Mouse (Mus musculus): ENCODE data around the gene Opn4. TPM values are rescaled to one million over a fixed set of nuclear protein-coding genes. Genes with fewer than 3 reads are reported as not detected.

Gene Opn4
- polyA plus RNA-seq, 1 experiment from 2014 or later, result 0.20 TPM

DNA sequence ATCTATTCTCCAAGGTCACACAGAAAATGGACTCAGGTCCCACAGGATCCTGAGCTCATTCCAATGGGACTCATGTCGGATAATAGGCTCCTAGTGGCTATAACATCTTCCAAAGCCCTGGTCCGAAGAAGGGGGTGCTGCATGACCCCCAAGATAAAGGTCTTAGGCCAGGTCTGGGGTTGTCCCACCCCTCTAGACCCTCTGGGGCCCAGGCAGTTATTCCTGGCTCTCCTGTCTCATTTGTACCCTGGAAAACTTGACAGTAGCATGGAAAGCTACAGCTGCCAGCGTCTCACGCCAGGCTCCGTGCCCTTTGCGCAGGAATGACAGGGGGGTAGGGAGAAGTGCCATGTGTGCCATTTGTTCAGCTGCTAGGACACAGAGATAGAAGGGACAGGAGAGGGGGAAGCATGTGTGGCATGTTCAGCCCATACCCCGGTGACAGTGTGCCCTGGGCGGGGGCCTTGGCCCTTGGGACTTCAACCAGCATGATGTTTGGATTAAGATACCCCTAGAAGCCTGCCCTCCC, 10.7 kb downstream of the Opn4 start:
- Histone ChIP-seq H3K9me3 (no peaks in the 10 kb centered on the region), H3K4me2 (no peak overlapping the region), H3K27me3 (no peaks in the 10 kb centered on the region), H3K4me3 (no peak overlapping the region), H3K4me1 (peaks cover 7% of the 10 kb centered on the region), H3K36me3 (no peaks in the 10 kb centered on the region), H3K27ac (no peak overlapping the region), H3K9ac (no peak overlapping the region)
- ATAC-seq (ENCODE audit: insufficient number of reproducible peaks, low FRiP score, low TSS enrichment, low read depth), result no peak
- 89% methylated on average over 8 of the region's 8 CpGs for WGBS

- Histone ChIP-seq H3K27me3 (no peaks in the 10 kb centered on the region), H3K4me1 (peaks cover 8% of the 10 kb centered on the region), H3K9me3 (no peaks in the 10 kb centered on the region), H3K9ac (no peak within 1 kb of the TSS), H3K36me3 (no peaks in the 10 kb centered on the region), H3K27ac (no peak within 1 kb of the TSS), H3K4me2 (no peak within 1 kb of the TSS), H3K4me3 (no peak within 1 kb of the TSS)
- no peak for ATAC-seq (ENCODE audit: insufficient number of reproducible peaks, low FRiP score, low TSS enrichment, low read depth)
- WGBS, result 60% methylated on average over 8 of the region's 8 CpGs
Measured at GRCm38 (mm10) chr14:34588498-34588897, 11.4 kb downstream of the Opn4 start, which contains the start of gene Ldb3. Ldb3 (minus strand) TSS chr14:34588682.

DNA sequence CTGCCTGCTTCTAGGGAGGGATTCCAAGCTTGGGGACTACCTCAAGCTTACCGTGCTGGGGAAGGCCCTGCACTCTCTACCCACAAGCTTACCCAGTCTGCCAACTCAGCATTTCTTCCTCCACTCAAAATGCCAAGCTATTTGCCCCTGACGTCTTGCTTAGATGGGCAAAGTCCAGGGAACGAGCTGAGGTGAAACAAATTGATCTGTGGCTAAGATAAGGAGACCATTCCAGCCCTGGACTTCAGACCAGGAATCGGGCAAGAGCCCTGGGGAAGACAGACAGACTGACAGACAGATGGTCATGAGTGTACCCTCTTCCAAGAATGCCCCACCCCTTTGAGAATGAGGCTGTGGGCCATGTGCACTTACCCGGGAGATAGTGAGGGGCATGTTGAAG, 11.9 kb downstream of the Opn4 start:
- no peak overlapping the region for H3K4me2 ChIP-seq
- no peaks in the 10 kb centered on the region for H3K27me3 ChIP-seq
- no peak for ATAC-seq (ENCODE audit: insufficient number of reproducible peaks, low FRiP score, low TSS enrichment, low read depth)
- H3K27ac ChIP-seq, result no peak overlapping the region
- 68% methylated on average over 5 of the region's 5 CpGs for WGBS
- H3K4me1 ChIP-seq, result peaks cover 8% of the 10 kb centered on the region
- no peaks in the 10 kb centered on the region for H3K9me3 ChIP-seq
- no peak overlapping the region for H3K4me3 ChIP-seq
- no peak overlapping the region for H3K9ac ChIP-seq
- no peaks in the 10 kb centered on the region for H3K36me3 ChIP-seq

GRCm38 (mm10) chr14:34586871-34587270, 13.1 kb downstream of the Opn4 start:
- Histone ChIP-seq H3K9me3 (no peaks in the 10 kb centered on the region), H3K9ac (no peak overlapping the region), H3K4me2 (no peak overlapping the region), H3K4me3 (no peak overlapping the region), H3K36me3 (no peaks in the 10 kb centered on the region), H3K27me3 (no peaks in the 10 kb centered on the region), H3K4me1 (peaks cover 8% of the 10 kb centered on the region), H3K27ac (no peak overlapping the region)
- no peak for ATAC-seq (ENCODE audit: insufficient number of reproducible peaks, low FRiP score, low TSS enrichment, low read depth)
- 73% methylated on average over 3 of the region's 3 CpGs for WGBS

DNA sequence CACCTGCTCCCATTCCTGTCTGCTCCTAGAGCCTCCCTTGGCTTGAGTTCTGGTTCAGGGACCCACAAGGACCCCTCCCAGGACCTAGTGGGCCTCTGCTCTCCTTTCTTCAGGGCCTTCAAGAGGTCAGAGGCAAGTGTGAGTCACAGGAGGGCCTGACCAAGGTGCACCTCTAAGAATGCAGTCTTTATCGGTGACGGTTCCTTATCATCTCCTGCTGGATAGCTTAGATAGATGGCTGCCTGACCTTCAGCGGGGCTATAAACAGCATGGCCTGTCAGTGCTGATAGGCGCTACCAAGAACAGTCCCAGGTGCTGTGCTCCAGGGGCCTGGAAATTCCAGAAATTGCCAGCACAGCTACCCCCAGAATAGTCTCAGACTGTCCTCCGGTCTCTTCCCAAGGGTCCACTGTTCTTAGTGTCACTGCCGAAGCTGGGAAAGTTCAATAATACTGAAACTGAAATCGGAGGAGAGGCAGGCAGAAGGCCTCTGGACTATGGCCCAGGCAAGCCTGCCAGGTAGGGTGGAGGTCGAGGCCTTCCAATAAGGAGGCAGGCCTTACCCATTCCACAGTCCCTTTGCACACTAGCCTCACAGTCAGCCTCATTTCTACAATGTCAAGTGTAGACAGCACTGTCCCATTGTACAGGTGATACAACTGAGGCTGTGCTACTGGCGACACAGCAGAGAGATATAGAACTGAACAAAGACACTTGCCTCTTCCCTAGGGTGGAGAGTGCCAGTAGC, 14.4 kb downstream of the Opn4 start:
- H3K4me2 ChIP-seq, result no peak overlapping the region
- no peaks in the 10 kb centered on the region for H3K9me3 ChIP-seq
- ATAC-seq (ENCODE audit: insufficient number of reproducible peaks, low FRiP score, low TSS enrichment, low read depth), result no peak
- H3K27ac ChIP-seq, result no peak overlapping the region
- no peak overlapping the region for H3K9ac ChIP-seq
- no peaks in the 10 kb centered on the region for H3K36me3 ChIP-seq
- H3K4me1 ChIP-seq, result peaks cover 8% of the 10 kb centered on the region
- no peak overlapping the region for H3K4me3 ChIP-seq
- no peaks in the 10 kb centered on the region for H3K27me3 ChIP-seq
- 76% methylated on average over 9 of the region's 9 CpGs for WGBS

DNA sequence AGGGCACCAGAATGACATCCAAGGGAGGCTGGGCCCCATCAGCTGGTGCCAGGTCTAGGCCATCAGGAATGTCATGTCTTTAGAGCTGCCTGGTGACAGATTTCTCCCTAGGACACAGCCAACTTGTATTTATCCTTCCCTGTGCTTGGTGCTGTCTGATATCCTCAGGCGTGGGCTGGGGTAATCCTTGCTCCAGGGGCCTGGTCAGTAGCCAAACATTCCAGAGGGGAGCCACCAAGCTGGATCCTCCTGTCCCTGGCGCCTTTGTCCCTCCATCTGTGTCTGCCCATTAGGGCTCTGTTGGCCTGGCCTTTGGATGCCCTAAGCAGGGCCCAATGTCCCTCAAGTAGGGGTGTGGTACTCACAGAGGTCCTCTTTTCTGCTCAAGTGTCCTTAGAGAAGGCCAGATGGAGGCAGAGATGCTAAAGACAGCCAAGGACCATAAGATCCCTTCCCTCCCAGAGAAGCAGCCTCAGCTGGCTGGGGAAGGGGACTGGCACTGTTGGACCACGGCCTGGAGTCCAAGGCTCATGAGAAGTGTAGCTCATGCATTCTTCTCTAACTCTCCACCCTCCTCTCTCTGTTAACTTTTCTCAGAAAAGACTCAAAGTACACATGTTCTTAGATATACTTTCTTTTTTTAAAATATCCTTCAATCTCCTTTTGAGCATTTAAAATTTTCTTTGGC, 17.1 kb downstream of the Opn4 start:
- no peak overlapping the region for H3K27ac ChIP-seq
- 0 out of 2 replicates have a peak, but pooled peaks cover 3% of the 10 kb centered on the region for H3K4me1 ChIP-seq
- H3K9ac ChIP-seq, result no peak overlapping the region
- H3K4me3 ChIP-seq, result no peak overlapping the region
- no peak for ATAC-seq (ENCODE audit: insufficient number of reproducible peaks, low FRiP score, low TSS enrichment, low read depth)
- no peak overlapping the region for H3K4me2 ChIP-seq
- H3K27me3 ChIP-seq, result no peaks in the 10 kb centered on the region
- H3K9me3 ChIP-seq, result no peaks in the 10 kb centered on the region
- 65% methylated on average over 3 of the region's 3 CpGs for WGBS
- H3K36me3 ChIP-seq, result no peaks in the 10 kb centered on the region

GRCm38 (mm10) chr14:34576858-34577257, 23.1 kb downstream of the Opn4 start:
- no peak for ATAC-seq (ENCODE audit: insufficient number of reproducible peaks, low FRiP score, low TSS enrichment, low read depth)
- Histone ChIP-seq H3K9ac (no peak overlapping the region), H3K27ac (no peak overlapping the region), H3K27me3 (no peaks in the 10 kb centered on the region), H3K9me3 (no peaks in the 10 kb centered on the region), H3K36me3 (no peaks in the 10 kb centered on the region), H3K4me3 (no peak overlapping the region), H3K4me2 (no peak overlapping the region), H3K4me1 (peaks cover 5% of the 10 kb centered on the region; the same call in 1 of the 2 replicates)
- 80% methylated on average over 4 of the region's 4 CpGs for WGBS

DNA sequence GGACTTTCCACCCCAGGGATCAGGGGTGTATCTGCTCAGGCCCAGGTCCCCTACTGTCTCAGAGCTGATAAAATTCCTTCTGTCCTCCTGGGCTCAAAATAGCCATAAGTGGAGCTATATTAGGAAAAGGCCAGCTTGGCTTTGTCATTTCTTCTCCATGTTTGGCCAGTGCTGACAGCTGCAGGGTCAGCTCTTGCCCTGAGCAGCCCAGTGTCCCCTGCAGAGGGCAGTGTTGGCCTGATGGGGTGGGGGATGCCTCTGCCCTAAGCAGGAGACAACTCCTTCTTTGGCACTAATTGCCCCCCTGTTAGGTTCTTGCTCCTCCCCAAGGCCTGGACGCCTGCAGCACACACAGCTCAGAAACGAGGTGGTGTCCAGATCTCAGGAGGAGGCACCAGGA, 25.9 kb downstream of the Opn4 start:
- Histone ChIP-seq H3K27me3 (no peaks in the 10 kb centered on the region), H3K4me2 (no peak overlapping the region), H3K9ac (no peak overlapping the region), H3K36me3 (no peaks in the 10 kb centered on the region), H3K4me3 (no peak overlapping the region), H3K4me1 (peaks cover 15% of the 10 kb centered on the region), H3K9me3 (no peaks in the 10 kb centered on the region), H3K27ac (no peak overlapping the region)
- WGBS, result 49% methylated on average over 2 of the region's 2 CpGs
- no peak; the same call in 1 of the 2 replicates for ATAC-seq (ENCODE audit: insufficient number of reproducible peaks, low FRiP score, low TSS enrichment, low read depth)

- ATAC-seq (ENCODE audit: insufficient number of reproducible peaks, low FRiP score, low TSS enrichment, low read depth), result peak; percentile 36; the same call in 1 of the 2 replicates
- Histone ChIP-seq H3K4me1 (peaks cover 21% of the 10 kb centered on the region), H3K36me3 (no peaks in the 10 kb centered on the region), H3K4me3 (no peak overlapping the region), H3K27ac (no peak overlapping the region), H3K27me3 (no peaks in the 10 kb centered on the region), H3K9me3 (no peaks in the 10 kb centered on the region), H3K4me2 (no peak overlapping the region), H3K9ac (no peak overlapping the region)
- WGBS, result 55% methylated on average over 9 of the region's 9 CpGs
Measured at GRCm38 (mm10) chr14:34573348-34573913, 26.5 kb downstream of the Opn4 start.

DNA sequence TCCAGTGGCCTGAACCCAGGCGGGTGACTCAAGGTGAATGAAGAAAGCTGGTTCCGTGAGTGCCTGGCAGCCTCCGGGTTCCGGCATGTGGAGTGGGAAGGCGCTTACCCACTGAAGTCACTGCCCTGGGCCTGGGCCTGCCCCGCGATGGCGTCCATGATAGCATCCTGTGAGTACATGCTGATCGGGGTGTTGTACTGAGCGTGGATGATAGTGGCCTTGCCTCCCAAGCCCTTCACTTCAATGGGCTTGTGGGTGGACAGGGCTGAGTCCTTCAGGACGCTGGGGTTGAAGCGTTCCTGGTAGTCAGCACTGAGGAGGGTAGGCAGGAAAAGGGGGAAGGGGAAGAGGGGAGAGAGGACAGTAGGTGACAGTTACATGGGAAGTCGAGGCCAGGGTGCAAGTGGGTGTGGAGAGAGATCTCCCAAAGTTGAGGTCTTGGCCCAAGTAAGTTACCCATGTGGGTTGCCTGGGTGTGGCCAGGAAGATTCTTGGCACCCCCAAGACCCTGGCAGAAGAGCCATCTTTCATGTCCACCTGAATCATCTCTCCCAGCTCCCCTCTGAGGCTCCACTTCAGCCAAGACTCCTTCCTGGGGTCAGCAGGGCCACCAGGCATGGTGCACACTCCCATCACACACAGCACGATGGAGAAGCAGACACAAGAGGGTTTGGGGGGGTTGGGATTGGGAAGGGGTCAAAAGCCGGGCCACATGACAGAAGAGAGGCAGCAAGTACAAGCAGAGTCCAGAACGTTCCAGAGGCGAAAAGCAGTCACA, 28.1 kb downstream of the Opn4 start:
- Histone ChIP-seq H3K36me3 (no peaks in the 10 kb centered on the region), H3K4me3 (no peak overlapping the region), H3K4me2 (no peak overlapping the region), H3K27ac (no peak overlapping the region), H3K4me1 (peaks cover 37% of the 10 kb centered on the region), H3K9me3 (no peaks in the 10 kb centered on the region), H3K9ac (no peak overlapping the region), H3K27me3 (no peaks in the 10 kb centered on the region)
- no peak for ATAC-seq (ENCODE audit: insufficient number of reproducible peaks, low FRiP score, low TSS enrichment, low read depth)
- 85% methylated on average over 17 of the region's 17 CpGs for WGBS

DNA sequence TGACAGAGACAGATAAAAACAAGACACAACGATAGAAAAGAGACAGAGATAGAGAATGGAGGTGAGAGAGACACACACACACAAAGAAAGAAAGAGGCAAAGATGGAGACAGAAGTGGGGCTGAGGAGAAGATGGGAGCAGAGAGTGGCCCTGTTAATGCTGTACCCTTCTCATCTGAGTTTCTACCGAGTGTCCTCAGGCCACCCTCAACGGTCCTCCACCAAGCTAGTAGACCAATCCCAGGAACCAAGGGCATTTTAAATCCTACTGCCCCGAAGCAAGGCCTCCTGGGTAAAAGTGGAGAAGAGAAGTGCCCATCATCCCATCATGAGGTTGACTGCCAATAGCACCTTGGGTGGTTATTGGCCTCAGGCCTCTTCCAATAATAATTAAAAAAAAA, 29.0 kb downstream of the Opn4 start:
- Histone ChIP-seq H3K9me3 (no peaks in the 10 kb centered on the region), H3K4me1 (peaks cover 46% of the 10 kb centered on the region), H3K27me3 (no peaks in the 10 kb centered on the region), H3K27ac (no peak overlapping the region), H3K4me2 (no peak overlapping the region), H3K9ac (no peak overlapping the region), H3K4me3 (no peak overlapping the region), H3K36me3 (no peaks in the 10 kb centered on the region)
- ATAC-seq (ENCODE audit: insufficient number of reproducible peaks, low FRiP score, low TSS enrichment, low read depth), result no peak
- 78% methylated on average over 4 of the region's 4 CpGs for WGBS

Data from limb, embryonic 15.5 days (tissue).